Mouse (Mus musculus) retina, embryonic 14.5 days (tissue): ENCODE results near the gene Ins2.

Experiments used
- DNase-seq: peaks from one replicate; pipeline ENCODE4 v3.0.0-alpha.2; 2015; ENCODE audit warnings: low spot score

The Ins2 gene

DNA sequence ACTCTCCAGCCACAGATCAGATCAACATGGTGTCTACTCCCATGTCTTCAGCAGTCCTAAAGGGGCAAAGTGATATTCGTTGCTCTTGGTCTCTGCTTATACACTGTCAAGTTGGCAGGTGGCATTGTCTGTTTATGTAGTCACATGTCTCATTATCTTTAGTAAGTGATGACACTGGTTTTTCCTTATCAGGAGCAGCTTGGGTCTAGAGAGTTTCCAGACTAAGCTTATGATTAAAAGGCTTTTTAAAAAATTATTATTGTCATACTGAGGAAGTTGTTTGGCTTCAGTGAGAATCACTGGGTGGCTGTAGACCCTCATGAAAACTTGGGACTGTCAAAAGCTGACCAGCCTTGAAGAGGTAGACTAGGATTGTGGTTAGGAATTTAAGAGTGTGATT lies at the start of gene Ins2:
Ins2 (minus strand) TSS at position 101 of the 400 bp plus-strand sequence.
- DNase-seq: no peak

DNA sequence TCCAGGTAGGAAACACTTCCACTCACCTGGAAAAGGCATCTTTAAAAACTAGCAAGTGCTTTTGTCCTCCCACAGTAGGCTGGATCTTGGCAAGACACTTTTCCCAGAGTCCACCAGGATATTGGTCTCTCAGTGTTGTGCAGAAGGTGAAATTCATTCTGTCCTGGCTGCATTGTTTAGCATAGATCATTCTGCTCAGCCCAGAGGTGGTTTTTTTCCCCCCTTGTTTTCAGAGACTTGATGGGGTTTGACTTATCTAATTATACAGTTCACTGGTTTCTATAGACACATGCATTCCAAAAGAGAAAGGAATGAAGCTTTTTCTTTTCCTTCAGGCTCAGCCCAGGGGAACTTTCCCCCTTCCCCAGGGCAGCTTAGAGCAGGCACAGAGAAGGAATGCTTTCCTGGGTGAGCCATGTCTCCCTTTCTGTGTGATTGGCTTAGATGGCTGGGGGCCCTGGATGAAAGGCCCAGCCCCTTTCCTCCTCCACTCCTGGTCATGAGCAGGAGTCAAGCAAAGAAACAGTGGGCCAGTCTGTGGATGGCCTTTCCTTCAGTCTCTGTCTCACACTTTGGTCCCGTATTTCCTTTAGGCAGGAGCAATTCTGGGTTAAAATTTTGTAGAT lies 49.6 kb upstream of the Ins2 start:
- DNase-seq: peak; percentile 29

DNA sequence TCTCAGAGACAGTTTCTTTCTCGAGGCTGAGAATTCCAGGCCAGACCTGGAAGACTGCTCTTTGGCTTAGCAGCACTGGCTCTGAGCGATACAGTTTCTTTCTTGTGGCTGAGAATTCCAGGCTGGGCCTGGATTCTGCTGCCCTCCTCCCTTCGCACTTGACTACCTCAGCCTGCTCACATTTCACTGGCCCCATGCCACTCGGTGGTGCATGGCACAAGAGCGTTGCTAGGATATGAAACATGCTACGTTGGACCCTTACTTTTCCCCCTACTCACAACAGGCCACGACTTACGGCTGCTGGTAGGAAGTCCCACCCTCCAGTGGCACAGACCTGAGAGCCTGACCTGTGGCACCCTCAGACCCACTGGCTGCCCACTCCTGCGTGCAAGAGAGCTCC lies 46.5 kb upstream of the Ins2 start:
- DNase-seq: no peak

- DNase-seq: peak; percentile 83
These were observed 5.4 kb downstream of the Ins2 start for GRCm38 (mm10) chr7:142737772-142738171.

DNA sequence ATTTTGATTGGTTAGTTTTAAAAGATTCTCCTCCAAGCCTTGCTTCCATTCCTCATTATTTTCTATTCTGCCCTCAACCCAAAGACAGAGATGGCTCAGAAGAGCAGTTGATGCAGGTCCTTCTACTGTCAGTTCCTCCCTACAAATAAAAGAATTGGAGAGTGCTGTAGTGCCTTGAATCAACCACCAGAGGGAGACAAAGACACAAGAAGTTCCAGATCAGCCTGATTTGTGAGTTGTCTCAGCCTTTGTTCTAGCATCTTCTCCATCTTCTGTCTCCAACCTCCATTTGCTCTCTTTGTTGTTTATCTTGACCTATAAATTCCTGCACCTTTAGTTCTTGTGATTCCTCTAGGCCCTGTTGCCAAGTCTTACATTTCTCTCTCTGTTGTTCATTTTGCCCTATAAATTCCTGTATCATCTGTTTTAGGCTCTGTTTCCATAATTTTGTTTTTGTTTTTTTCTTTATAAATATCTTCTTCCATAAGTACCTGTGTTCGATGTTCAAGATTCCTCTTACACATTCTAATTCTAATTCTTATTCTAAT lies 6.2 kb downstream of the Ins2 start:
- peak; percentile 93 for DNase-seq

GRCm38 (mm10) chr7:142725973-142726372 lies 17.2 kb downstream of the Ins2 start:
- peak; percentile 61 for DNase-seq

DNA sequence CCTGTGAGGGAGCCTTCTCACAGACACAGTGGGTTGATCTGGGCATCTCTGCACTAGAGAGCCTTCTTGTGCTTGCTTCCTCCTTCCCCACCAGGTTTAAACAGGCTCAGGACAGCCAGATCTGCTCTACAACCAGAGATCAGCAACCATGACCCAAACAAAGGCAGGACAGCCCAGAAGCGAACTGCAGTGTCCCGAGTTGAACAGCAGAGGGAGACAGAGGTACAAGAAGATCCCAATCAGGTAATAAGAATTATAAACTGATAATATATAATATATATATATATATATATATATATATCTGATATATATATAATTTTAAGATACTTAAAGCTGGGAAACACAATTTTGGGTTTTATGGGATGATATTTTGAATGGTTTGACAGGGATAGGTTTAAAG lies 22.5 kb downstream of the Ins2 start:
- peak; percentile 78 for DNase-seq

- DNase-seq: peak; percentile 84
These were observed 28.2 kb downstream of the Ins2 start for GRCm38 (mm10) chr7:142714783-142715498.

- DNase-seq: no peak
These were observed 36.3 kb downstream of the Ins2 start for GRCm38 (mm10) chr7:142706873-142707272.

- no peak for DNase-seq
These were observed 43.8 kb downstream of the Ins2 start for GRCm38 (mm10) chr7:142699334-142699860.

DNA sequence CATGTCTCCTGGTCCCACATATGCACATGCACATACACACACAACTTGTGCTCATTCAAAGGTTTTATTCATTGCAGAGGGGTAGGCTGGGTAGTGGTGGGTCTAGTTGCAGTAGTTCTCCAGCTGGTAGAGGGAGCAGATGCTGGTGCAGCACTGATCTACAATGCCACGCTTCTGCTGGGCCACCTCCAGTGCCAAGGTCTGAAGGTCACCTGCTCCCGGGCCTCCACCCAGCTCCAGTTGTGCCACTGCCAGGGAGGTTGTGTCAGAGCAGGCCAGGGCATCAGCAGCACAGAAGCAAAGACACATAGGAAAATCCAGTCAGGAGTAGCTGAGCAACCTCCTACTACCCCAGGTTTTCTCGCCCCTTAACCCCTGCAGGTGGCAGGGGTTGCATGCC lies 64.6 kb downstream of the Ins2 start:
- DNase-seq: no peak

- DNase-seq: peak; percentile 85
These were observed 67.5 kb downstream of the Ins2 start for GRCm38 (mm10) chr7:142675644-142676043.

- no peak for DNase-seq
These were observed 68.0 kb downstream of the Ins2 start for GRCm38 (mm10) chr7:142675141-142675540.

GRCm38 (mm10) chr7:142672120-142672519 lies 71.1 kb downstream of the Ins2 start:
- peak; percentile 75 for DNase-seq

- no peak for DNase-seq
These were observed 72.1 kb downstream of the Ins2 start for GRCm38 (mm10) chr7:142671067-142671466.

- no peak for DNase-seq
These were observed 73.2 kb downstream of the Ins2 start, which contains the start of gene Gm49394 for GRCm38 (mm10) chr7:142669751-142670625. TSS of gene Gm49394 (minus strand) at chr7:142669942.

GRCm38 (mm10) chr7:142668328-142668727 lies 74.9 kb downstream of the Ins2 start:
- no peak for DNase-seq

DNA sequence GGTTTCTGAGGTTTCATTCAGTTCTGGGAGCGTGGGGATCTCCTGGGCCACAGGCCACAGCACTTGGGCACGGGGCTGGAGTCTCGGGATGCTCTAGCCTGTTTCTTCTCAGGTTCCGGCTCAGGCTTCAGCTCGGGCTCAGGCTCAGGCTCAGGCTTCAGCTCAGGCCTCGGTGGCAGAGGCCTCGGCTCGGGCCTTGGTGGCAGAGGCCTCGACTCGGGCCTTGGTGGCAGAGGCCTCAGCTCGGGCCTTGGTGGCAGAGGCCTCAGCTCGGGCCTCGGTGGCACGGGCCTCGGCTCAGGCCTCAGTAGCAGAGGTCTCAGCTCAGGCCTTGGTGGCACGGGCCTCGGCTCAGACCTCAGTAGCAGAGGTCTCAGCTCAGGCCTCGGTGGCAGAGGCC lies 75.7 kb downstream of the Ins2 start:
- DNase-seq: no peak

GRCm38 (mm10) chr7:142666659-142667058 lies 76.5 kb downstream of the Ins2 start, which contains the start of gene Igf2:
TSS of gene Igf2 (minus strand) at chr7:142666816.
- DNase-seq: no peak

- DNase-seq: no peak
These were observed 77.1 kb downstream of the Ins2 start for GRCm38 (mm10) chr7:142666109-142666508.

DNA sequence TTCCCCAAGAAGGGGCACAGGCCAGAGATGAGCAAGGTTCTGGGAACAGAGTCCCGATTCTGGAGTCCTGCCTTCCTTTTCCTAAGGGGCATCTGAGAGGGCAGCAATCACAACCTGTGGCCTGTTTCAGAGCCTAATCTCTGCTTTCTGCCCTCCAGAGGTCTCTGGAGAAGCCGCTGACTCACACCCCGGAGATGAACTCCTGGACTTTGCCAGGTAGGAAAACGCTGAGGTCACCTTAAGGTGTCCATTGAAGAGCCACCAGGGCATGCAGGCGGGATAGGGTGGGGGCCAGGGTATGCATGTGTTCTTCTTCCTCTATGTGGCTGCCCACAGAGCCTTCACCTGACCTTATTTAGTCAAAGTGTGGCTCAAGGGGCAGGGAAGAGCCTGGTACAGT lies 77.8 kb downstream of the Ins2 start:
- DNase-seq: no peak

DNA sequence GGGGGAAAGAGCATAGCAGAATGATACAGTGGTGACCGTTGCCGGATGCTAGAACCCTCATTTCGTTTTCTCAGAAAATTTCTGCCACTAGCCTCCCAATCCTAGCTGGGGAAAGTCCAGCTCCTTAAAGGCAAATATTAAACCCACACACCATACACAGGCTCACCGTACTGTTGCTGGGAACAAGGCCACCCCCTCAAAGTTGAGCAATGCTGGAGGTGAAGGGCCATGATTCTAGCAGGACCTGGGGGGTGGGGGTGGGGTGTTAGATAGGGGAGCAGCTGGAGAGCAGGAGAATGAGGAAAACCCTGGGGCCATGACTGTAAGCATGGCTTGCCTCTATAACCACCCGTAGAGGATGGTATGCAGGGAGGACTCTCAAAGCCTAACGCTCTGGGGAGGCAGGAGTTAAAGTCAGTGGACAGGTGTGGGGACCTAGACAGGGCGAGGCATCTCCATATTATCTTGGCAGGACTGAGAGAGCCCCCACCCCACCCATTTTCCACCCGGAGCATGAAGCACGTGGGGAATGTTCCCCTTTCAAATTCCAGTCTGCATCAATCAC lies 78.6 kb downstream of the Ins2 start:
- peak; percentile 26 for DNase-seq
